Mouse (Mus musculus): ENCODE data around the gene Hint1. TPM values are rescaled to one million over a fixed set of nuclear protein-coding genes. Genes with fewer than 3 reads are reported as not detected.
"Not testable (repeated sequence)": the region's sequence is repeated elsewhere in the genome, so short reads cannot be mapped to it uniquely, and the experiment has no call there.

The Hint1 gene
- total and polyA plus RNA-seq, 3 experiments, result 529 to 2,790 (median 567) TPM

- H3K79me2 ChIP-seq (ENCODE audit: control insufficient read depth, insufficient read depth, low read length, poor library complexity), result no peaks in the 10 kb centered on the region
- H3K27me3 ChIP-seq (ENCODE audit: control insufficient read depth in 1 of 2, insufficient read depth in 2 of 2, low read length in 2 of 2), result no peaks in the 10 kb centered on the region
- TF ChIP-seq ELF1 (IDR thresholded peaks at IDR 0.05; ENCODE audit: low read depth, low read length) (no peak), TAL1 (IDR thresholded peaks at IDR 0.05; ENCODE audit: low read length) (no peak), GATA1 (IDR thresholded peaks at IDR 0.05; ENCODE audit: low read depth, low read length) (no peak), SMC3 (IDR thresholded peaks at IDR 0.05; ENCODE audit: low read depth, low read length) (peak; percentile 19; the same call in 1 of the 2 replicates)
- H3K27ac ChIP-seq (ENCODE audit: control insufficient read depth, low read depth, low read length), result no peak overlapping the region
- no peak overlapping the region for H3K9ac ChIP-seq (ENCODE audit: control insufficient read depth, low read depth, low read length, poor library complexity, severe bottlenecking)
- peaks cover 0 to 14% of the 10 kb centered on the region in 2 experiments; a peak in 2 of 4 replicates for H3K36me3 ChIP-seq (ENCODE audit: control insufficient read depth in 1 of 2, insufficient read depth in 2 of 2, low read length in 2 of 2)
- no peaks in the 10 kb centered on the region for H3K9me3 ChIP-seq (replicated peaks; ENCODE audit: insufficient read depth, low read length)
- no peak overlapping the region for H3K4me3 ChIP-seq (ENCODE audit: control insufficient read depth in 1 of 2, insufficient read depth in 1 of 2, low read depth in 2 of 2, low read length in 2 of 2)
- DNase-seq (ENCODE audit: low read depth, low spot score), result no peak
- H3K4me1 ChIP-seq (ENCODE audit: control insufficient read depth in 1 of 2, insufficient read depth in 2 of 2, low read length in 2 of 2), result peaks cover 10 to 13% of the 10 kb centered on the region in 2 experiments
These were observed 14.5 kb upstream of the Hint1 start for GRCm38 (mm10) chr11:54851656-54852055.

GRCm38 (mm10) chr11:54858880-54859279, 7.3 kb upstream of the Hint1 start:
- H3K79me2 ChIP-seq (ENCODE audit: control insufficient read depth, insufficient read depth, low read length, poor library complexity); H3K36me3 ChIP-seq (ENCODE audit: control insufficient read depth in 1 of 2, insufficient read depth in 2 of 2, low read length in 2 of 2); DNase-seq (ENCODE audit: low read depth, low spot score); H3K9me3 ChIP-seq (replicated peaks; ENCODE audit: insufficient read depth, low read length); H3K27ac ChIP-seq (ENCODE audit: control insufficient read depth, low read depth, low read length); H3K4me1 ChIP-seq (ENCODE audit: control insufficient read depth in 1 of 2, insufficient read depth in 2 of 2, low read length in 2 of 2); H3K27me3 ChIP-seq (ENCODE audit: control insufficient read depth in 1 of 2, insufficient read depth in 2 of 2, low read length in 2 of 2): not testable (repeated sequence)
- peak overlapping the region; percentile 86 for H3K9ac ChIP-seq (ENCODE audit: control insufficient read depth, low read depth, low read length, poor library complexity, severe bottlenecking)
- peak overlapping the region in 1 of 2 experiments; percentile 82; a peak in 2 of 4 replicates for H3K4me3 ChIP-seq (ENCODE audit: control insufficient read depth in 1 of 2, insufficient read depth in 1 of 2, low read depth in 2 of 2, low read length in 2 of 2)
- TF ChIP-seq ZNF384 (IDR thresholded peaks at IDR 0.05; ENCODE audit: low read depth, low read length), result peak; percentile 78

GRCm38 (mm10) chr11:54859322-54860165, 6.6 kb upstream of the Hint1 start:
- peaks cover 0 to 7% of the 10 kb centered on the region in 2 experiments; a peak in 1 of 4 replicates for H3K4me1 ChIP-seq (ENCODE audit: control insufficient read depth in 1 of 2, insufficient read depth in 2 of 2, low read length in 2 of 2)

More at GRCm38 (mm10) chr11:54859322-54860165, 6.6 kb upstream of the Hint1 start:
- Histone ChIP-seq H3K27me3 (ENCODE audit: control insufficient read depth in 1 of 2, insufficient read depth in 2 of 2, low read length in 2 of 2) (no peaks in the 10 kb centered on the region), H3K9ac (ENCODE audit: control insufficient read depth, low read depth, low read length, poor library complexity, severe bottlenecking) (peak overlapping the region; percentile 86), H3K36me3 (ENCODE audit: control insufficient read depth in 1 of 2, insufficient read depth in 2 of 2, low read length in 2 of 2) (peaks cover 0 to 4% of the 10 kb centered on the region in 2 experiments; a peak in 1 of 4 replicates), H3K27ac (ENCODE audit: control insufficient read depth, low read depth, low read length) (peak overlapping the region; percentile 65), H3K79me2 (ENCODE audit: control insufficient read depth, insufficient read depth, low read length, poor library complexity) (peaks cover 4% of the 10 kb centered on the region; the same call in 1 of the 2 replicates), H3K4me3 (ENCODE audit: control insufficient read depth in 1 of 2, insufficient read depth in 1 of 2, low read depth in 2 of 2, low read length in 2 of 2) (peak overlapping the region; percentile 69 to 82), H3K9me3 (replicated peaks; ENCODE audit: insufficient read depth, low read length) (no peaks in the 10 kb centered on the region)
- 0 out of 2 replicates have a peak, but pooled peaks have one; percentile 46 for TF ChIP-seq RCOR1 (IDR thresholded peaks at IDR 0.05; ENCODE audit: low read depth, low read length)
- TF ChIP-seq MXI1 (IDR thresholded peaks at IDR 0.05; ENCODE audit: low read depth, low read length), result peak; percentile 94
- TF ChIP-seq UBTF (IDR thresholded peaks at IDR 0.05; ENCODE audit: borderline replicate concordance, insufficient read depth, low read depth, low read length), result 0 out of 2 replicates have a peak, but pooled peaks have one; percentile 52
- peak; percentile 77 for TF ChIP-seq SIN3A (IDR thresholded peaks at IDR 0.05; ENCODE audit: low read length)
- 0 out of 2 replicates have a peak, but pooled peaks have one; percentile 22 for TF ChIP-seq GATA1 (IDR thresholded peaks at IDR 0.05; ENCODE audit: low read depth, low read length)
- TF ChIP-seq CHD2 (IDR thresholded peaks at IDR 0.05; ENCODE audit: low read length), result no peak
- no peak for TF ChIP-seq MYB (IDR thresholded peaks at IDR 0.05; ENCODE audit: low read depth, low read length)
- TF ChIP-seq CTCF (IDR thresholded peaks at IDR 0.05 in 2 of 3, conservative IDR thresholded peaks at IDR 0.05 in 1 of 3; ENCODE audit: control insufficient read depth in 1 of 3, insufficient read depth in 1 of 3, low read depth in 2 of 3, low read length in 3 of 3, poor library complexity in 1 of 3, severe bottlenecking in 1 of 3), result peak; percentile 43 to 87 (median 58)
- peak; percentile 93 for TF ChIP-seq MYC (IDR thresholded peaks at IDR 0.05; ENCODE audit: low read depth, low read length)
- peak; percentile 95 for TF ChIP-seq SMC3 (IDR thresholded peaks at IDR 0.05; ENCODE audit: low read depth, low read length)
- TF ChIP-seq HCFC1 (IDR thresholded peaks at IDR 0.05; ENCODE audit: low read depth, low read length), result peak; percentile 11; the same call in 1 of the 2 replicates
- peak; percentile 65; the same call in 1 of the 2 replicates for TF ChIP-seq MAX (IDR thresholded peaks at IDR 0.05; ENCODE audit: low read length)
- TF ChIP-seq NELFE (IDR thresholded peaks at IDR 0.05; ENCODE audit: low read depth, low read length), result no peak
- peak; percentile 94 for TF ChIP-seq ZC3H11A (IDR thresholded peaks at IDR 0.05; ENCODE audit: low read depth, low read length)
- no peak for TF ChIP-seq MAZ (IDR thresholded peaks at IDR 0.05; ENCODE audit: low read depth, low read length)
- TF ChIP-seq RAD21 (IDR thresholded peaks at IDR 0.05; ENCODE audit: low read depth, low read length), result peak; percentile 90
- peak; percentile 88 for DNase-seq (ENCODE audit: low read depth, low spot score)

Measured in MEL (cell line).